Mouse (Mus musculus) small intestine, adult 10 weeks (tissue): ENCODE results near the gene Klra5. TPM values are rescaled to one million over a fixed set of nuclear protein-coding genes. Genes with fewer than 3 reads are reported as not detected.

Experiments
- polyA plus RNA-seq: library from polyadenylated mRNA; stranded (reverse); fragments of 350-450 nt; fragmentation: Illumina TruSeq; extraction: RNeasy Lipid Tissue Mini Kit (QIAGEN cat#74804); gene quantifications from one replicate; pipeline ENCODE4 v1.2.3, GENCODE M21; 2014; ENCODE audit warnings: low replicate concordance

Gene Klra5
- 10.0 TPM for polyA plus RNA-seq

DNA sequence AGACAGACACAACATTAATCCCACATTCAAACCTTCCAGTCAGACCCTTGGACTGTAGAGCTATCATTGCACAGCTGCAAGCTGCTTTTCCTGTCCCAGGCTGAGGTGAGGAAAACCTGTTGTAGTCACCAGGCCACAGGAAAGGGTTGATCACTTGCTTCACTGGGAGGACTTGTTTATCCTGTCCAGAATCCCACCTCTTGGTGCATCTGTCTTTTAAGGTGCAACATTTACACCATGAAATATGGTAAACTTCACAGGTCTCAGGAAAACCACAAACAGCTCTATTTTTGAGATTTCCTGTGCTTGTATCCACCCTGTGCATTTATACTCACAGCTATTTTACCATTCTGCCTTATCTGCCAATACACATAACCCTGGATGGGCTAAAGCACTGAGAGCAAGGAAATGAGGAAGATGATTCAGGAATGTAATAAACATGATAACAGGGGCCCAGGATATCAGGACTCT is at the start of gene Klra5:
Gene Klra5 (minus strand): TSS at position 175 of the 471 bp plus-strand sequence.

GRCm38 (mm10) chr6:129876549-129876948 is 40.9 kb downstream of the Klra5 start, which contains the start of gene Klra17:
Gene Klra17, minus strand, starts transcription at chr6:129876672.

DNA sequence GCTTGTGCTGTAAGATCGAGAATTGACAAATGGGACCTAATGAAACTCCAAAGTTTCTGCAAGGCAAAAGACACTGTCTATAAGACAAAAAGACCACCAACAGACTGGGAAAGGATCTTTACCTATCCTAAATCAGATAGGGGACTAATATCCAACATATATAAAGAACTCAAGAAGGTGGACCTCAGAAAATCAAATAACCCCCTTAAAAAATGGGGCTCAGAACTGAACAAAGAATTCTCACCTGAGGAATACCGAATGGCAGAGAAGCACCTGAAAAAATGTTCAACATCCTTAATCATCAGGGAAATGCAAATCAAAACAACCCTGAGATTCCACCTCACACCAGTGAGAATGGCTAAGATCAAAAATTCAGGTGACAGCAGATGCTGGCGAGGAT is 55.1 kb downstream of the Klra5 start, which contains the start of gene Gm17631:
Gene Gm17631 (plus strand): TSS at position 301 of the 400 bp plus-strand sequence.

Other genes starting within 250 kb of the Klra5 start
- 1.2 TPM for gene Klrc1, start 238.7 kb downstream of the Klra5 start, polyA plus RNA-seq
- gene Klri1, start 200.5 kb downstream of the Klra5 start, polyA plus RNA-seq: 4.0 TPM
- gene Klri2, start 177.2 kb downstream of the Klra5 start, polyA plus RNA-seq: 0.30 TPM
- 7.3 TPM for gene Gm156, start 133.4 kb downstream of the Klra5 start, polyA plus RNA-seq
- not detected for gene Gm17631, start 55.0 kb downstream of the Klra5 start, polyA plus RNA-seq
- gene Klra17, start 41.0 kb downstream of the Klra5 start, polyA plus RNA-seq: 9.5 TPM
- gene Klra6, start 109.3 kb upstream of the Klra5 start, polyA plus RNA-seq: not detected
- gene Klra4, start 149.6 kb upstream of the Klra5 start, polyA plus RNA-seq: not detected
- 0.37 TPM for gene Klra8, start 212.2 kb upstream of the Klra5 start, polyA plus RNA-seq